Mouse (Mus musculus) G1E (cell line): ENCODE measurements around the gene Atrnl1.

Experiments
- CTCF ChIP-seq: IDR thresholded peaks from 2 replicates; pipeline ENCODE4 v1.5.1; 2012; ENCODE audit warnings: low read depth, low read length, inconsistent platforms, mixed read lengths
- GATA1 ChIP-seq: IDR thresholded peaks from 2 replicates; pipeline ENCODE4 v1.6.1; 2012; ENCODE audit warnings: borderline replicate concordance, low read length, inconsistent platforms, mixed read lengths
- TAL1 ChIP-seq: conservative IDR thresholded peaks from 2 replicates; pipeline ENCODE4 v1.6.1; 2012; ENCODE audit warnings: low read depth, low read length, inconsistent platforms, mixed read lengths

- TF ChIP-seq CTCF (no peak), TAL1 (no peak), GATA1 (no peak)
Measured at GRCm38 (mm10) chr19:58033241-58033640, 422.4 kb downstream of the Atrnl1 start.
